Mouse (Mus musculus) CH12.LX (cell line): ENCODE results near the gene Suv39h1. TPM values are rescaled to one million over a fixed set of nuclear protein-coding genes. Genes with fewer than 3 reads are reported as not detected.

Source experiments
- DNase-seq: peaks from one replicate; pipeline ENCODE4 v3.0.0-alpha.2; 2013; ENCODE audit errors: extremely low read depth
- H3K27ac ChIP-seq: 2 replicates; pipeline ENCODE4 v1.5.1; 2012; ENCODE audit warnings: low read depth, mild to moderate bottlenecking, control low read depth, moderate library complexity; ENCODE audit not compliant: insufficient read depth
- H3K27me3 ChIP-seq: replicated peaks from 2 replicates; pipeline ENCODE3; 2012; ENCODE audit warnings: inconsistent platforms
- H3K36me3 ChIP-seq, 2 experiments: replicated peaks in 1 of 2; 2 replicates each; pipeline versions ENCODE3 to v1.6.1; 2012; ENCODE audit warnings: inconsistent platforms in 1 of 2, low read length in 1 of 2, mild to moderate bottlenecking in 1 of 2, mixed read lengths in 1 of 2, moderate library complexity in 1 of 2; ENCODE audit not compliant: control insufficient read depth in 1 of 2, insufficient read depth in 1 of 2
- H3K4me1 ChIP-seq, 2 experiments: 2 replicates each; pipeline ENCODE4 v1.6.1; 2012; ENCODE audit warnings: inconsistent platforms in 1 of 2, moderate library complexity in 1 of 2; ENCODE audit not compliant: insufficient read depth in 2 of 2, control insufficient read depth in 1 of 2
- H3K4me2 ChIP-seq: 2 replicates; pipeline ENCODE4 v1.6.1; 2012; ENCODE audit warnings: low read depth, mild to moderate bottlenecking, control low read depth; ENCODE audit not compliant: poor library complexity, insufficient read depth, severe bottlenecking
- H3K4me3 ChIP-seq, 3 experiments: fragments of 150-350 bp in 1 of 3; sonication (generic) in 1 of 3; replicated peaks in 1 of 3; 2 replicates each; pipeline versions ENCODE3 to v1.5.1; 2011 to 2012; ENCODE audit warnings: low read depth in 2 of 3, low read length in 2 of 3, mild to moderate bottlenecking in 2 of 3, moderate library complexity in 2 of 3, control low read depth in 1 of 3, improper control_type of control experiment in 1 of 3, inconsistent platforms in 1 of 3, mixed read lengths in 1 of 3; ENCODE audit not compliant: poor library complexity in 1 of 3
- H3K79me2 ChIP-seq: replicated peaks from 2 replicates; pipeline ENCODE4 v1.6.1; 2012; ENCODE audit warnings: mild to moderate bottlenecking, moderate library complexity; ENCODE audit not compliant: control insufficient read depth, poor library complexity, insufficient read depth, severe bottlenecking; ENCODE audit errors: extremely low read depth
- H3K9ac ChIP-seq: 2 replicates; pipeline ENCODE4 v1.6.1; 2012; ENCODE audit warnings: low read depth, mild to moderate bottlenecking, control low read depth, moderate library complexity; ENCODE audit not compliant: insufficient read depth
- H3K9me3 ChIP-seq: replicated peaks from 2 replicates; pipeline ENCODE3; 2012; ENCODE audit warnings: low read length, inconsistent platforms, mixed read lengths
- BHLHE40 ChIP-seq: IDR thresholded peaks from 2 replicates; pipeline ENCODE4 v1.6.1; 2011; ENCODE audit warnings: mild to moderate bottlenecking, low read depth, low read length, improper control_type of control experiment
- CHD2 ChIP-seq: IDR thresholded peaks from 2 replicates; pipeline ENCODE4 v1.6.1; 2011; ENCODE audit warnings: low read length, improper control_type of control experiment
- CTCF ChIP-seq, 2 experiments: IDR thresholded peaks in 1 of 2; conservative IDR thresholded peaks in 1 of 2; 2 replicates each; pipeline ENCODE4 v1.5.1; 2011 to 2012; ENCODE audit warnings: low read depth in 2 of 2, low read length in 2 of 2, improper control_type of control experiment in 1 of 2, inconsistent platforms in 1 of 2, mild to moderate bottlenecking in 1 of 2, moderate library complexity in 1 of 2
- E2F4 ChIP-seq: IDR thresholded peaks from 2 replicates; pipeline ENCODE4 v1.6.1; 2011; ENCODE audit warnings: low read depth, low read length, improper control_type of control experiment; ENCODE audit not compliant: insufficient replicate concordance
- JUN ChIP-seq: IDR thresholded peaks from 2 replicates; pipeline ENCODE4 v1.6.1; 2011; ENCODE audit warnings: low read depth, mild to moderate bottlenecking, low read length, improper control_type of control experiment, moderate library complexity; ENCODE audit not compliant: insufficient read depth
- KAT2A ChIP-seq: IDR thresholded peaks from 2 replicates; pipeline ENCODE4 v1.6.1; 2012; ENCODE audit warnings: low read length, improper control_type of control experiment, inconsistent platforms; ENCODE audit not compliant: insufficient replicate concordance
- MAX ChIP-seq: IDR thresholded peaks from 2 replicates; pipeline ENCODE4 v1.6.1; 2011; ENCODE audit warnings: low read length, improper control_type of control experiment
- MAZ ChIP-seq: IDR thresholded peaks from 2 replicates; pipeline ENCODE4 v1.6.1; 2012; ENCODE audit warnings: low read depth, mild to moderate bottlenecking, inconsistent platforms, low read length, improper control_type of control experiment, moderate library complexity
- MEF2A ChIP-seq: IDR thresholded peaks from 2 replicates; pipeline ENCODE4 v1.6.1; 2014; ENCODE audit warnings: low read depth, mild to moderate bottlenecking, inconsistent platforms, low read length, improper control_type of control experiment, borderline replicate concordance
- MYC ChIP-seq: IDR thresholded peaks from 2 replicates; pipeline ENCODE4 v1.6.1; 2011; ENCODE audit warnings: low read depth, mild to moderate bottlenecking, improper control_type of control experiment, low read length
- NELFE ChIP-seq: IDR thresholded peaks from 2 replicates; pipeline ENCODE4 v1.6.1; 2011; ENCODE audit warnings: low read depth, low read length, improper control_type of control experiment
- NRF1 ChIP-seq: IDR thresholded peaks from 2 replicates; pipeline ENCODE4 v1.6.1; 2014; ENCODE audit warnings: low read depth, mild to moderate bottlenecking, inconsistent platforms, low read length, improper control_type of control experiment, moderate library complexity
- POLR2A ChIP-seq: IDR thresholded peaks from 2 replicates; pipeline ENCODE4 v1.6.1; 2011; ENCODE audit warnings: low read depth, mild to moderate bottlenecking, improper control_type of control experiment, low read length
- RAD21 ChIP-seq: IDR thresholded peaks from 2 replicates; pipeline ENCODE4 v1.6.1; 2011; ENCODE audit warnings: low read depth, mild to moderate bottlenecking, low read length, improper control_type of control experiment, moderate library complexity
- RCOR1 ChIP-seq: conservative IDR thresholded peaks from 2 replicates; pipeline ENCODE4 v1.6.1; 2012; ENCODE audit warnings: low read depth, mild to moderate bottlenecking, inconsistent platforms, low read length, improper control_type of control experiment
- SIN3A ChIP-seq: IDR thresholded peaks from 2 replicates; pipeline ENCODE4 v1.6.1; 2012; ENCODE audit warnings: low read length, improper control_type of control experiment, inconsistent platforms
- TBP ChIP-seq: conservative IDR thresholded peaks from 2 replicates; pipeline ENCODE4 v1.6.1; 2011; ENCODE audit warnings: low read depth, low read length, improper control_type of control experiment
- TCF12 ChIP-seq: IDR thresholded peaks from 2 replicates; pipeline ENCODE4 v1.6.1; 2014; ENCODE audit warnings: low read depth, mild to moderate bottlenecking, inconsistent platforms, low read length, improper control_type of control experiment
- UBTF ChIP-seq: IDR thresholded peaks from 2 replicates; pipeline ENCODE4 v1.6.1; 2012; ENCODE audit warnings: low read depth, mild to moderate bottlenecking, inconsistent platforms, low read length, improper control_type of control experiment, moderate library complexity
- ZKSCAN1 ChIP-seq: IDR thresholded peaks from 2 replicates; pipeline ENCODE4 v1.6.1; 2012; ENCODE audit warnings: low read depth, inconsistent platforms, low read length, improper control_type of control experiment, borderline replicate concordance
- dilution Hi-C: fragments of 300-500 bp; cut with MboI; formaldehyde crosslinking; loops from 2 replicates; pipeline ENCODE4 v1.14.3; 2020; ENCODE audit warnings: low sequenced_read_pairs; ENCODE audit not compliant: extremely low pct_unique_long_range_greater_than_20kb, extremely low pct_ligation_motif_present
- in situ Hi-C: fragments of 300-500 bp; cut with MboI; formaldehyde crosslinking; loops from 3 replicates; pipeline ENCODE4 v1.14.3; 2019; ENCODE audit warnings: low sequenced_read_pairs, low pct_ligation_motif_present, low pct_unique_long_range_greater_than_20kb, mixed read lengths
- polyA plus RNA-seq: library from polyadenylated mRNA; unstranded; fragments of >175 nt; gene quantifications from 2 replicates; pipeline ENCODE4 v1.2.1, GENCODE M21; 2012; ENCODE audit warnings: low read depth; ENCODE audit not compliant: insufficient read length
- total RNA-seq, 2 experiments: library from RNA; depleted of rRNA; stranded (reverse); fragments of 300-350 nt in 1 of 2; fragments of >200 nt in 1 of 2; gene quantifications; 2 replicates each; pipeline ENCODE4 v1.2.3; 2012 to 2014

Suv39h1 gene
- total and polyA plus RNA-seq, 3 experiments: 40.6 to 73.7 (median 51.4) TPM

- Histone ChIP-seq H3K27ac (no peak overlapping the region), H3K79me2 (no peaks in the 10 kb centered on the region), H3K27me3 (no peaks in the 10 kb centered on the region), H3K4me2 (no peak overlapping the region), H3K4me1 (no peaks in the 10 kb centered on the region), H3K4me3 (no peak overlapping the region), H3K9ac (no peak overlapping the region), H3K36me3 (no peaks in the 10 kb centered on the region), H3K9me3 (no peaks in the 10 kb centered on the region)
- TF ChIP-seq POLR2A (no peak), BHLHE40 (no peak), RCOR1 (no peak), CHD2 (no peak), NELFE (no peak), MYC (no peak), NRF1 (no peak), KAT2A (no peak), UBTF (no peak), E2F4 (no peak), SIN3A (no peak), MAZ (no peak), JUN (no peak), RAD21 (no peak), ZKSCAN1 (no peak), CTCF (conservative IDR thresholded peaks at IDR 0.05 in 1 of 2, IDR thresholded peaks at IDR 0.05 in 1 of 2; ENCODE audit: low read depth in 2 of 2, low read length in 2 of 2) (no peak), TBP (no peak), MAX (no peak)
- DNase-seq: no peak
- in situ Hi-C loops: no loop called here
- dilution Hi-C loops: no loop called here
Observed at GRCm38 (mm10) chrX:8026811-8027210, 47.7 kb downstream of the Suv39h1 start.

- H3K9ac ChIP-seq: no peak overlapping the region
- no peaks in the 10 kb centered on the region for H3K9me3 ChIP-seq
- H3K27me3 ChIP-seq: no peaks in the 10 kb centered on the region
- no peak overlapping the region for H3K4me3 ChIP-seq
- H3K79me2 ChIP-seq: no peaks in the 10 kb centered on the region
- H3K36me3 ChIP-seq: no peaks in the 10 kb centered on the region
- in situ Hi-C loops: no loop called here
- DNase-seq: no peak
- no peak overlapping the region for H3K4me2 ChIP-seq
- TF ChIP-seq UBTF: no peak
- no peak for TF ChIP-seq TCF12
- TF ChIP-seq MEF2A: no peak
- peak in 1 of 2 experiments; percentile 32; a peak in 2 of 4 replicates for TF ChIP-seq CTCF (conservative IDR thresholded peaks at IDR 0.05 in 1 of 2, IDR thresholded peaks at IDR 0.05 in 1 of 2; ENCODE audit: low read depth in 2 of 2, low read length in 2 of 2)
- TF ChIP-seq, all 38 proteins: peak for 1
- dilution Hi-C loops: no loop called here
- Histone ChIP-seq H3K4me1 (no peaks in the 10 kb centered on the region), H3K27ac (no peak overlapping the region)
Observed at GRCm38 (mm10) chrX:8024795-8025194, 49.8 kb downstream of the Suv39h1 start.
